Mouse (Mus musculus) urinary bladder, adult 18-20 months (tissue): Measurements from ENCODE around the gene Uqcc3.
"Not testable (repeated sequence)": the region's sequence is repeated elsewhere in the genome, so short reads cannot be mapped to it uniquely, and the experiment has no call there.

ENCODE experiments used
- DNase-seq, 2 experiments: peaks; one replicate each; pipeline ENCODE4 v3.0.0; 2022; ENCODE audit warnings: low spot score in 2 of 2, mixed read lengths in 2 of 2

Uqcc3 gene

DNA sequence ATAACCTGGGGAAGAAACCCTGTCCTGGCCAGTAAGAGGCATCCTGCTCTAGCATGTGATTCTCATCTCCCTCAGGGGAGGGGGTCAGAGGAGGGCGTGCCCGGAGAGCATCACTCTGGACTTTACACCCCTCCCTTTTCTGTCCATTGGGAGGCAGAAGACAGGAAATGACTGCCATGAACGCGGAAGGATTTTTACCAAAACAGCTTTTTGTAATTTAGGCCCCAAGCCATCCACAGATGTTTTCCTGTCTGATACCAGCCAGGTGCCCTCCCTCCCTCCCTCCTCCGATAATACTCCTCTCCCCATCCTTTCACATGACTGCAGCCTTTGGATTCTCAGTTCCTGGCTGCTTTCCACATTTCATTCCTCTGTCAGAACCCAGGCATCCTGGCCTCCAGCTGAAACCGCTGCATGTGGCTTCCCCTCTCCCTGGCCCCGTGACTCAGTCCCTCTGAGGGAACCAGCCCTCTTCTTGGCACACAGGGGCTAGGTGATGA is 30.3 kb downstream of the Uqcc3 start, which contains the start of gene Lrrn4cl:
Gene Lrrn4cl, plus strand, starts transcription at position 367 of the 500 bp plus-strand sequence.
- DNase-seq = peak in 1 of 2 experiments; percentile 58

DNA sequence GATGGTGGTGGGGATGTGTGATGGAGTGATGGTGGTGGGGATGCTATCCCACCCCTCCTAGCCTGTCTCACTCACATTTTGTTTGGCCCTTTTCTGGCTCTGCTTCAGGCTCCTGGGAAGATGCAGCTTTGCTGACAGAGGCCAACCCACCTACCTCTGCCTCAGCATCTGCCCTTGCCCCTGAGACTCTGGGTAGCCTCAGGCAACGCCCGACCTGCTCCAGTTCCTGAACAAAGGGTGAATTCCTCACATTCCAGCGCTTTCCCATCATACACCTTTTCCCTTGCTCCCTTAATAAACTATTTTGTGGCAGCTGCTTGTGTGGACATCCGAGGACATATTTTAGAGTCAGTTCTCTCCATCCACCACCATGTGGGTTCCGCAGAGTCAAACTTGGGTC is 32.4 kb downstream of the Uqcc3 start:
- DNase-seq = no peak

DNA sequence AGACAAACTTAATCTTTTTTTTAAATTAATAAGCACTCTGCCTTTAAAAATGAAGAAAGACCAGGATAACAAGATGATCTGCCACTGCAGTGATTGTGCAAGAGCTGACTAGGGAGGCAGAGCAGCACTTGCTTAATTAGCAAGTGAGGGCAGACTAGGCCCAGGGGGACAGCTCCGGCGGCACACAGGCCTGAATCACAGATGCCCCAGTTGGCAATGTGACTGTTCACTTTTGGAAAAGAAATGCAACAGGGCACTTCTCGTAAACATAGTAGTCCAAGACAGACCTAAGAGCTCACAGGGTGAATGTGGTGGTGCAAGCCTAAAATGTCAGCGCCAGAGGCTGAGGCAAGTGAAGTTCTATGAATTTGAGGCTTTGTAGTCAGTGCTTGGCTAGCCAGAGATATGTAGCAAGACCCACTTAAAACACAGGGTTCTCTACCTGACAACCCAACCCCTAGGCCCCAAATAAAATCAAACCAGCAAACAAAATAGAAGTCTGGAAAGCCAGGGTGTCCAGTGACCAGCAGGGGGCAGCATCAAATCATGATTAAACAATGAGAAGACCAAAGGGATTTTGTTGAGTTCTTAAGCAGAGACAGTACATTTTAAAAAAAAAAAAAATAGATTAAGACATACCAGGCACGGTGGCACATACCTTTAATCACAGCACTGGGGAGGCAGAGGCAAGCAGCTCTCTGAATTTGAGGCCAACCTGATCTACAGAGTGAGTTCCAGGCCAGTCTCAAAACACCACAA is 36.2 kb downstream of the Uqcc3 start:
- DNase-seq = peak in 1 of 2 experiments; percentile 59

DNA sequence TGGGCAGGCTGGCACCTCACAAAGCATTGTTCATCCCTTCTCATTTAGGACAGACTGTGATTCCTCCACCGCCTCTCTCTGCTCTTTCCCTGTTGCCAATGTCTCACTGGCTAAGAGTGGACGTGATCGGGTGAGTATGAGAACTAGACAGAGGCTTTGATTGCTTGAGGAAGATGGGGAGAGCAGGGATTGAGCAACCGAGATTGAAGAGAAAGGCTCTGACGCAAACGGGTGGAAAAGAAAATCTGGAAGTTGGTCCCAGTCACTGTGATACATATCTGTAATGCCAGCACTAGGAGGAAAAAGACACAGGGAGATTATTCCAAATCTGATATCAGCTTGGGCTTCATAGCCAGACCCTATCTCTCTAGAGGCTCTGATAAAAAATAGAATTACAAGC is 37.8 kb downstream of the Uqcc3 start:
- DNase-seq = no peak

DNA sequence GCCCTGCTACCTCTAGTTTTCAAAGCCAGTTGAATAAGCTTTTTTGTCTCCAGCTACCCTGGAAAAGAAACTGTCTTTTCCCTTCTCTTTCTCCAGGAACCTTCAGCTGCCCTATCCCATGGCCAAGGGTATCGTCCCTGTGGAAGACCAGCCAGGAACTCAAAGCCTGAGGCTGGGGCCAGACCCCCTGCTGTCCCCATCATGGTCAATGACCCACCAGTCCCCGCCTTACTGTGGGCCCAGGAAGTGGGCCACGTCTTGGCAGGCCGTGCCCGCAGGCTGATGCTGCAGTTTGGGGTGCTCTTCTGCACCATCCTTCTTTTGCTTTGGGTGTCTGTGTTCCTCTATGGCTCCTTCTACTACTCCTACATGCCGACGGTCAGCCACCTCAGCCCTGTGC is 39.7 kb downstream of the Uqcc3 start:
- DNase-seq = no peak

DNA sequence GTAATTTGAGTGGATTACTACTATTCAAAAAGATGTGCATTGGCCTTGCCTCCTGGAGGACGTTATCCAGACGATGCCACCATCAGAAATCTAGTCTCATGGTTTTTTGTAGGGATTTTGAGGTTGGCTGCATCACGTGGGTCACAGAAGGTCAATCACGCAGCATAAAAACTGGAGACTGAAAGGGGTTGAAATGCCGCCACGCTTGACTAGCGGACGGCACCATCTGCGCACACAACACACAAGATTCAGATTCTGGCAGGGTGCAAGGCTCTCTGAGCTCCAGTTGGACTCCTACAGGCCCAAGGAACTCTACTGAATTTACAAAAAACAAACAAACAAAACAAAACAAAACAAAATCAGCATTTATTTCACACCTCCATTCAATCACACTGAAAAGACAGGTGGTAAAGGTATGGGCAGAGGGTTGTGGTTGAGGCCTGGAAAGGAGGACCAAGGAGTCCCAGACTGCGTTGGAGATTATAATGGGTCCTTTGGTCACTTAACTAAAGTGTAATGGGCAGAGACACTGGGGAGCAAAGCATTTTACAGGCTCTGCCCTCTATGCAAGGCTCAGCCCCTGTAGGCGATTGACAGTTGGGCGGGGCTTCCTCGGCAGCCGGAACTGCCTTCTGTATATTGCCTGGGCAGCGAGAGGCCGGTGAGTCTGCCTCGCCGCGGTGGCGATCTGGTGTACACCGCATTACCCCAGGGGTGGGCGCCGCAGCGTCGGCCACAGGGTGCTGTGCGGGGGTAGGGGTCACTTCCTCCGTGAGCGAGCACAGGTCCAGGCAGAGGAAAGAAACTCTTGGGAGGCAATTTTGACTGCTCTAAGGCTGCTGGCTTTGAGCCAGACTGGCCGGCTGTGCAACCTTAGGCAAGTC is 40.6 kb downstream of the Uqcc3 start:
- DNase-seq = peak; percentile 72 to 74

DNA sequence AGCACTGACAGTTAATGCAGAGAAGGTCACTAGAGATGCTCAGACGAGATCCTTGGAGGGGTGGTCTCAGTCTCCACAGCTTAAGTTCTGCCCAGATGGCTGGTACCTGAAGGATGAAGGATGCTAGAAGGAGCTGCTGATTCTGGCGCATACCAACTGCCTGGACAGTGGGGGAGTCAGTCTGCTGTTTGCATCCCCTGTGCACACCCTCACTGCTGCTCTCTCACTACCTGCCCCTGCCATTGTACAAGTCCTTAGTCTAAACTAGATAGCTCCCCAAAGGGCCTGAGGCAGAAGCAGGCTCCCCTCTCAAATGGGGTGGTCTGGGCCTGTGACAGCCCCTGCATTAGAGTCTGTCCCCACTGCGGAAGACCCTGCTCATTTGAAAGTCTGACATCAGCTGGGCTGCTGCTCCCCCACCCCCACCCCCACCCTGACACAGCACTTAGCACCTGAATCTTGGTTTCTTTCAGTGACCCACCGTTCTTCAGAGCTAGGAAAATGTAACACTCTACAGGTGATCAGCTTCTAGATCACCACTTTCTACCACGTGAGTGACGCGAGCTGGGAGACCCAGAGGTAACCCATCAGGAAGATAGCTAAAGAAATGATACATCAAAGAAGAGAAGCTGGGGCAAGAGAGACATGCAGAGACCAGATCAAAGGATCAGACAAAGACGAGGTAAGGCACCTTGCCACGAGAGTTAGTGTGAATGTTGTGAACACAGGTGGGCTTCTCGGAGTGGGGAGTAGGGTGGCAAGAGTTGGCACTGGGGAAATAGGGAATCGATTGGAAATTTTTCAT is 41.4 kb downstream of the Uqcc3 start, which contains the start of gene Gng3:
Gene Gng3, minus strand, starts transcription at position 92 of the 805 bp plus-strand sequence.
- no peak for DNase-seq

DNA sequence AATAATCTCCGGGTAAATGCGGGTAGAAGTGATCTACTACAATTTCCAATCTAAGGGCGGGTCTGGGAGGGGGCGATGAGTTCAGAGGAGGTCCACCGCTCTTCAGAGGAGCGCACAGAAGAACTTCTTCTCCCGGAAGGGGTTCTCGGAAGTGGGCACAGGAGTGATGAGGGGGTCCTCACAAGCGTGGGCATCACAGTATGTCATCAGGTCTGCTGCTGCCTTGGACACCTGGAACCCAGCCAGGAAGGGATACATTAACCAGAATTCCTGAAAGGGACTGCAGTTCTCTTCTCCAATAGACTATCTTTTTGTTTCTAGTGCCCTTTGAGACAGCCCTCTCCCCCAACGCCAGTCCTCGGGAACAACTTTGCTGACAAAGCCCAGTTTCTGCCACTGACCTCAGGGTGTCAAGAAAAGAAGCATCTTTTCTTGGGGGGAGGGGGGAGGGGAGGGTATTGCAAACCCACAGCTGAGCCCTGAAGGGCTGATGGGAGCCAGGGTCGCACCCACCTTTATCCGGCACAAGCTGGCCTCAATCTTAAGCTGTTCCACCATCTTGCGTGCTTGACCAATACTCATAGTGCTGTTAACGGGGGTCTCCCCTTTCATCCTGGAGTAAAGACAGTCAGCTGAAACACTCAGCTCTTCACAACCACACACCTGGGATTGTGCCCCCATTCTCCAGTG is 42.5 kb downstream of the Uqcc3 start:
- DNase-seq = no peak

DNA sequence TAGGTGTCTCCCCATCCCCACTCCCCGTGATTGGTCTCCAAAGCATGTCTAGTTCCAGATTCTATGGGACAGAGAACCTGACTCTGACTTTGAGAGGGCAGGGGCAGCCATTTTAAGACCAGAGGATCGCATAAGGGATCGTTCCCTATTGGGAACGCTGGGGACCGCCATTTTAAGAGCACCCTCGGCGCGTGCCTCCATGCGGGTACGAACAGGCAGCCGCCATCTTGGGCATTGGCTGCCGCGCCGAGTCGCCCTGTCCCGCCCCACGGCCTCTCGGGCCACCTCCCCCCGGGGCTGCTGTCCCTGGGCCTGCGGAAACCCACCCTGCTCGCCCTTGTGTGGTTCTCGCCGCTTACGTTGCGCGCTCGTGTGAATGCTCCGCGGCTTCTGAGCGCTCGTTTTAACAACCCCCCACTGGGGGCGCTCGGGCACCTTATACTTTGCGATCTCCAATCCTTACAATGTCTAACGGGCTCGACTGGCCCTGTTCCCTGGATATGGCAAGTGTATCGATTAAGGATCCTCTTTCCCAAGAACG is 43.4 kb downstream of the Uqcc3 start, which contains the start of gene Bscl2:
Gene Bscl2, plus strand, starts transcription at position 217 of the 541 bp plus-strand sequence.
- peak; percentile 56 to 82 for DNase-seq

DNA sequence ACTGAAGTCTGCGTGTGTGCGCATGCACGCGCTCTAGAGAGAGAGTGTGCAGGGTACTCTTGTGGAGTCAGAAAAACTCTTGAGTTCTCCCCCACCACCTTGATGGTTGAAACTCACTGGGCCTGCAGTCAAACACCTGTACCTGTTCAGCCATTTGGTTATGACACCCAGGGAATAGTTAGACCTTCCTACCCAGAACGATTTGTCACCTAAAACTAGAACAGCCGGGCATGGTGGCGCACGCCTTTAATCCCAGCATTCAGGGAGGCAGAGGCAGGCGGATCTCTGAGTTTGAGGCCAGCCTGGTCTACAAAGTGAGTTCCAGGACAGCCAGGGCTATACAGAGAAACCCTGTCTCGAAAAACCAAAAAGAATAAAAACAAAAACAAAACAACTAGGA is 44.4 kb downstream of the Uqcc3 start:
- DNase-seq = not testable (repeated sequence)

DNA sequence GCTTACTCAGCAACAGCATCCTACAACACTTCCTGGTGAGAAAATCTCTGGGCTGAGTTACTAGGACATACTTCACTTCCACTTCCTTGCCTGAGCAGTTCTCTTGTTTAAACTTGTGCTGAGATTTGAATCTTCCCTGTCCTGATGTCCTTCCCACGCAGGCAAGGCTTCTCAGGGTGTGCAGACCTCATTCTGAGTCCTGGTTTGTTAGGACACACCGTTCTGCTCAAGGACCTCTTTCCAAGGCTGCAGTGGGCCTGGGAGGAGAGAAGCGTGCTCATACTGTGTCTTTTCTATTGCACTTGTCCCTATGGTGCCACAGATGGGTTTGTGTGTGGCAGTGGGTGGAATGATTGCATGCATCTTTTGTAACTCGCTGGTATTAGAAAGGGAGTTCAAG is 47.8 kb downstream of the Uqcc3 start:
- DNase-seq = no peak

DNA sequence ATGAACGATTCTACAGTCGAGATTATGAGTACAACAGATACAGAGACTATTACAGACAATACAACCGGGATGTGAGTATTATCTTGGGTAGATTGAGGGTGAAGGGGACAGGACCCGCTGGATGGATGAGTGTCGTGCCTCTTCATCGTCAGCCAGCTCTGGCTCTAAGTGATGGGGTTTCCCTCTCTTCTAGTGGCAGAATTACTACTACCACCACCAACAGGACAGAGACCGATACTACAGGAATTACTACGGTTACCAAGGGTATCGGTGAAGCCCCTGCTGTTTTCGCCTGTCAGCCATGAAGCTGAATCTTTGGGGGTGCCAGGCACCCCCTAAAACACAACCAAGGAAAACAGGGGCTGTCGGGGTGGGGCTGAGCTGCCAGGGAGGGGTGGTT is 49.5 kb downstream of the Uqcc3 start:
- no peak for DNase-seq

DNA sequence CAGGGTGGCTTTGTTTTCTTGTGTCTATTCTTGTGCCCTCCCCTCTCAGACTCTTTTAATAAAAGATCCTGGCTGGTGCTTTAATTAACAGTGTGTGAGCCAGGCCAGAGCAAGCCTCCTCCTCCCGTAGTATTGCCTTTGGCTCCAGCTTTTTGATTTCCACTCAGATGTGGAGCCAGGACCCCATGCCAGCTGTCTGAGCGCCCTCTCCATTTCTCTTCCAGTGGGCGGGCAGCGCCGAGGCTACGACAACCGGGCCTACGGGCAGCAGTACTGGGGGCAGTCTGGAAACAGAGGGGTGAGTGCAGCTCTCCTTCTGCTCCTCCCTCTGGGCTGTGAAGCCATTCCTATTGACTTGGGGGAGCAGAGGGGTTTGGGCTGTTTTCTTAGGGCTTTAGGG is 50.1 kb downstream of the Uqcc3 start:
- no peak for DNase-seq
